Mouse (Mus musculus) stomach, adult 2 months (tissue): ENCODE results near the gene Rps17. TPM values are rescaled to one million over a fixed set of nuclear protein-coding genes. Genes with fewer than 3 reads are reported as not detected.

Experiments
- polyA plus RNA-seq: library from polyadenylated mRNA; depleted of rRNA; stranded (reverse); fragments of >200 nt; gene quantifications from 2 replicates; pipeline ENCODE4 v1.2.3, GENCODE M21; 2012; rRNA removed

The Rps17 gene
- polyA plus RNA-seq, result 256 and 287 TPM in 2 replicates

DNA sequence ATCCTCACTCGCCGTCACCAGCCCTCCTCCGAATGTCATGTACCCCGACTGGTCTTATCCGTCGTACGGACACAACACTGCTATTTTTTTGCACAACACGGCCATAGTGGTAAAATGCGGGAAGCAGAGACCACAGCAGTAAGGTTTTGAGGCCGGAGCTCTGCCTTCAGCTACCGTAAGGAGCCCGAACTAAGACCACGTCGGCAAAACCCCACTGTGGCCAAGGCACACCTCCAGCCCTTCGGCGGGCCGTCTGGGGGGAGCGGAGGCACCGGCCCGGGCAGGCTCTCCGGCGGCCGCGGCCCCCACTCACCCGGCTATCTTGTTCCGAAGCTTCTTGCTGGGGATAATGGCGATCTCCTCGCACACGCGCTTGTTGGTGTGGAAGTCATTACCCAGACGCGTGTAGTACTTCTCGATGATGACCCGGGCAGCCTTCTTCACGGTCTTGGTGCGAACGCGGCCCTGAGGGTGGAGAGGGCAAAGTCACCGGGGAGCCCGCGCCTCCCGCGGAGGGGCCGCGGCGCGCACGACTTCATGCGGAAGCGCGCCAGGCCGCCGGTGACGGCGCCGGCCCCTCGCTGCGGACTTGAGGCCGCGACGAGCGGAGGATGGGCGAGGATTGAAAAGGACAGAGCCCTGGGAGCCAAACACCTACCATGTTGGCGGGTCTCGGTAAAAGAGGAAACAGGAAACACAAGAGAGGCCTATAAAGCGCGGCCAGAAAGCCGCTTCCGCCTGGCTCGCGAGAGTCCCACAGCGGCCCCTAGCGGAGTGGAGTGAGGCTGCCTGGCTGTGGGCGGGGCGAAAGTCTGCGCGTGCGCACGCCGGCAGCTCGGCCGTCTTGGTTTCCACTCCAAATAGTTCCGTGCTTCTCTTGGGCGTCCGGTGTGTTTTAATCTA, at the start of gene Rps17:
Gene Rps17, minus strand, starts transcription at position 711 of the 903 bp plus-strand sequence.

Other genes starting within 250 kb of the Rps17 start
- 0.02 TPM in 1 of 2 replicates, not detected in the other for gene Slc28a1, start 230.5 kb downstream of the Rps17 start, polyA plus RNA-seq
- 6.7 and 7.0 TPM in 2 replicates for gene Pde8a, start 131.7 kb downstream of the Rps17 start, polyA plus RNA-seq
- gene Cpeb1, start 110.2 kb upstream of the Rps17 start, polyA plus RNA-seq, result 0.68 and 1.5 TPM in 2 replicates
- 1.6 and 1.9 TPM in 2 replicates for gene Ap3b2, start 148.7 kb upstream of the Rps17 start, polyA plus RNA-seq
- 0.77 TPM in 1 of 2 replicates, not detected in the other for gene BC048679, start 153.0 kb upstream of the Rps17 start, polyA plus RNA-seq
- gene Fsd2, start 221.7 kb upstream of the Rps17 start, polyA plus RNA-seq, result 0.08 and 0.18 TPM in 2 replicates
- gene Whamm, start 226.0 kb upstream of the Rps17 start, polyA plus RNA-seq, result 9.3 and 13.9 TPM in 2 replicates